Mouse (Mus musculus) cerebellum, adult 2 months (tissue): Measurements from ENCODE around the gene Copg1.

ENCODE experiments used
- CTCF ChIP-seq: fragments of 200-500 bp; IDR thresholded peaks from 2 replicates; pipeline ENCODE4 v1.5.1; 2011; ENCODE audit warnings: low read depth, mild to moderate bottlenecking, control low read depth, low read length, moderate library complexity, borderline replicate concordance; ENCODE audit not compliant: insufficient read depth
- POLR2A ChIP-seq: fragments of 200-500 bp; IDR thresholded peaks from 2 replicates; pipeline ENCODE4 v1.6.1; 2011; ENCODE audit warnings: low read length, control low read depth, borderline replicate concordance; ENCODE audit not compliant: insufficient read depth

DNA sequence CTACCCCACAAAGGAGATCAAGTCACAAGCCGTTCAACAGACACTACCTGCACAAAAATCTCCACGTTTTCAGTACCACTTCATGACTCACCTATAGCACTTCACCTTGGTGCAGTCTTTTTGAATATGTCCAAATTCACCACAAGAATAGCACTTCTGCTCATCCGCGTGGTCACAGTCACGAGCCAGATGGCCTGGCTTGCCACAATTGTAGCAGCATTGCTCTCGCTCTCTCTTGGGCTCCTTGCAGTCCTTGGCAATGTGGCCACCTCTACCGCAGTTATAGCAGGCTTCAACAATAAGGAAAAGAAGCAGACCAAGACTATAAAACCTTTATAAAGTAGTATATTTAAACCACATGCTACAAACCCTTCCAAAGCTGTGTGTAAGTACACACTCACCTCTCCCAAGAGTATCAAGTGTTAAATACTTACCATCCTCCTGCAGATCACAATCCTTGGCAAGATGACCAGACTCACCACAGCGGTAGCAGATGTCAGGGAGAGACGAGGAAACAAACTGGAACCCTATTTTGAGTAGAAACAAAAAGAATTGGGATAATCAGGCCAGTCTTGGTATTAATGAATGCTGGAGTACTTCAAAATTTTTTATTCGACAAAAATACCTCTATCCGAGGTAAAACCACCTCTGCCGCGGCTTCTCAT is 42.5 kb upstream of the Copg1 start:
- no peak for TF ChIP-seq CTCF
- TF ChIP-seq POLR2A = no peak
